Mouse (Mus musculus) thymus, adult 18-20 months (tissue): Measurements from ENCODE around the gene Tfap2e.

Source experiments
- DNase-seq, 2 experiments: peaks; one replicate each; pipeline ENCODE4 v3.0.0; 2022; ENCODE audit warnings: mixed read lengths in 2 of 2

Tfap2e gene

DNA sequence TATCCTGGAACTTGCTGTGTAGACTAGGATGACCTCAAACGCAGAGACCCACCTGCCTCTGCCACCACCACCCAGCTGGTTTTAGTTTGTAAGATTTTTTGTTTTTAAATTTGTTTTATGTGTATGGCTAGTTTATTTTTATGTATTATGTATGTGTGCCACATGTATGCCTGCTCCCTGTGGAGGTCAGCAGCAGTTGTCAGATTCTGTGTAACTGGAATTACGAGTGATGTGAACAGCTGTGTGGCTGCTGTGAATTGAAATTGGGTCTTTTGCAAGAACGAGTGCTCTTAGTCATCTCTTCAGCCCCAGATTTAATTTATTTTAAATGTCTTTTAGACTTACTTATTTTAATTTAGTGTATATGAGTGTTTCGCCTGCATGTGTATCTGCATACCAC is 39.1 kb downstream of the Tfap2e start:
- no peak for DNase-seq

DNA sequence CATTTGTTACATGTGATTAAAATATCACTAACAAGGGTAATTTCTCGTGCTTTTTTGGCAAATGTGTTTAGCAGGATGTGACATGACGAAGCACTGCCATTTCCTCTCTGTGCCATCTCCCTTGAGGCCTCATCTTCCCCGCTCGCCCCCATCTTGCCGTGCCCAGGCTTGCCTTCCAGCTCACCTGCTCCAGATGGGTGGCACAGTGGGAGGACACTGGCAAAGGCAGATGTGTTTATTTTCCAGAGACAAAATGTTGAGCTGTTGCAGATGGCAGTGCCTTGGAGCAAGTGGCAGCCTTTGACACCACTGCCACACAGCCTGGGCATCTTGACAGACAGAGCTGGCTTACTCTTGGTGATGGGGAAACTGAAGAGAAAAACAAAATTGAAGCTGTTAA is 43.0 kb downstream of the Tfap2e start:
- DNase-seq, result no peak

DNA sequence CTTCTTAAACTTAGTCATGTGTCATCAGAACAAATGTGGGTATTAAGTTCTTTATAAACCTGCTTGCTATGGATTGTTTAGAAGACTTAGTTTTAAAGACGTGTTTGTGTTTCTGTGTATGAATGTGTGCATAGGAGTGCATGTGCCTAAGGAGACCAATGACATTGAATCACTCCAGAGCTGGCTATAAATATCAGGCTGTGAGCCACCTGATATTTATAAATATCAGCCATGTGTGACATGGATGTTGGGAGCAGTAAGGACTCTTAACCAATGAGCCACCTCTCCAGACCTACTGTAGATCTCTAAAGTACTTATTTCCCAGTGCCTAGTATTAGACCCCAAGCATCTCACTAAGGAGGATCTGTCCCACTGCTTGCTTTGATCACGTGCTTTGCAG is 46.6 kb downstream of the Tfap2e start:
- DNase-seq, result no peak

DNA sequence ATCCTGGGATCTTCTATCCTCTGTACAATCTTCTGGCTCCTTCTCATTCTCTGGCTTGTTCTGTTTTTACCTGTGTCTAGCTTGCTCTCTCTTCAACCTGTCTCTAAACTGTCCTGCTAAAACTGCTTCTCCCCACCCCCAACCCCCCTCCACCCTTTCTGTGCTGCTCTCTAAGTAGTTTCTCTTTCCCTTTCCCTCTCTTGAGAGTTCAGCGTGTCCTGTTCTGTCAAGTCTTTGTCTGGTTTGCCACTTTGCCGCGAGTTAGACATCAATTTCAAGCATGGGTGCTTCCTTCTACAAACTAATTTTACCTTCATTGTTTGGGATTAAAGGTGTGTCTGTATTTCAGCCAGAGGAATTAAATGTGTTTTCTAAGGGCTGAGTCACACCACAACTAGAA is 53.0 kb downstream of the Tfap2e start:
- DNase-seq, result no peak

DNA sequence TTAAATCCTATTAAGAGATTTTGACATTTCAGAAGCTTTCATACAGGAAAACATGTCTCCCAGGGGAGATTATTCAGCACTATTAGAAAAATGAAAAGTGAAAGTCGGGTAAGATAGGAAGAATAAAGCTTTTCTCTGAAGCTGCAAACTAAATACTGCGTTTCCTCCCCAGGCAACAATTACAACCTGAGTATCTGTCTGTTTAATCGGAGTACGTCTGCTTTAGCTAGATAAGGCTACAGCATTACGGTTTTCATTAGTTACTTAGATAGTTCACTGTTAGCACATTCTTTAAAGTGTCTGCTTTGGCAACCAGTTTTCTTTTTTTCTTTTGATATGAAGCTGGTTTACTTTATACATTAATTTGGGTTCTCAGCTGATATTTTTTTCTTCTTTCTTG is 53.7 kb downstream of the Tfap2e start:
- no peak for DNase-seq

DNA sequence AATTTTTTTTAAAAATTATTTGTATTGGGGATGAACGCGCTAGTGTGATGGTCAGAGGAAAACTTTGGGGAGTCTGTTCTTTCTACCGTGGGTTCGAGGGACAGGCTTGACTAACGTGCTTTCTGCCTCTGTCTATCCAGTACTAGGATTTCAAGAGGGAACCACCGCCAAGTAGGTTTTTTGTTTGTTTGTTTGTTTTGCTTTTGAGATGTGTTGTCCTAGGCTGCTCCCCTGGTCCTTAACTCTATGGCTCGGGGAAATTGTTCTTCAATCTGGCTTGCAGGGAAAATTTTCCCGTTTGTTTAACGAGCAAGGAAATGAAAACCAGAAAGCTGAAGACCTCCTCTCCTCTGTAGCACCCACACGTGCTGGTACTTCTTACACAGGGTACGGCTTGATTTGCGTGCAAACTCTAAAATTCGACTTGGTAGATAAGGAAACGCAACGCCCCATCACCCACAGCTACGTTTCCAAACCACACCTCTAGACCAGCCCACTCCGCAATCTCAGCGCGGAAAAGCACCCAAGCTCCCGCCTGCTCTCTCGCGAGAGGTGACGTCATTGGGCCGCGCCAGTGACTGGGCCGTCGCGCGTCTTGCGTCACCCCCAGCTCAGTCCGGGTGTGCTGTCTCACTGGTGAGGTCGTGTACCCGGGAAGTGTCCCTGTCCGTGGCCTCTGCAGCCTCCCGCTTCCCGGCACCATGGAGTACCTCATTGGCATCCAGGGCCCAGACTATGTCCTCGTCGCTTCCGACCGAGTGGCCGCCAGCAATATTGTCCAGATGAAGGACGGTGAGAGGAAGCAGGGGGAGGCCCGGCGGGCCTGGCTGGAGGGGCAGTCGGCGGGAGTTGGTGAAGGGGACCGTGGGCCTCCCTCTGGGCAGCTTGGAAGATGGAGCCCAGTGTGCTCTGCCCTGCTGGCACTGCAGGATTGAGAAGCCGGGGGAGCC is 58.7 kb downstream of the Tfap2e start, which contains the start of gene Psmb2:
Psmb2 (plus strand) TSS at position 577 of the 950 bp plus-strand sequence.
- DNase-seq, result peak; percentile 91 to 93

DNA sequence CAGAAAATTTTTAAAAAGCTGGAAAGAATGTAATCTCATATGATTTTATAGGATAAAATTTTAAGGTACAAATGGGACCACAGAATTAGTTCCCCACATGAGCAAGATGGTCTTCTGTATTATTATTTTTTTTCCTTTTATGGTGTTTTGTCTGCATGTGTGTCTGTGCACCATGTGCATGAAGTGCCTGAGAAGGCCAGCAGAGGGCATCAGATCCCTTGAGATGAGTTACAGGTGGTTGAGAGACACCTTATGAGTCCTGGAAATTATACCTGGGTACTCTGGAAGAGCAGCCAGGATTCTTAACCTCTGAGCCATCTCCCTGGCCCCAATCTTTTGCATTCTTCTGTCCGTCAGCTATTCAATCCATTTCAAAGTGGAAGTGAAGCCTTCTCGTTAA is 69.0 kb downstream of the Tfap2e start:
- DNase-seq, result no peak
